Mouse (Mus musculus) C2C12 (cell line): ENCODE results near the gene Kcnd3. TPM values are rescaled to one million over a fixed set of nuclear protein-coding genes. Genes with fewer than 3 reads are reported as not detected.

Source experiments
- H3K27me3 ChIP-seq: one replicate; pipeline ENCODE4 v1.6.1; 2011; ENCODE audit not compliant: control insufficient read depth, insufficient read depth, insufficient read length
- H3K36me3 ChIP-seq: one replicate; pipeline ENCODE4 v1.6.1; 2011; ENCODE audit not compliant: control insufficient read depth, insufficient read depth
- H3K4me3 ChIP-seq: one replicate; pipeline ENCODE4 v1.5.1; 2011; ENCODE audit warnings: mild to moderate bottlenecking, control low read depth; ENCODE audit not compliant: poor library complexity, insufficient read depth, severe bottlenecking
- H3K79me2 ChIP-seq: one replicate; pipeline ENCODE4 v1.6.1; 2011; ENCODE audit not compliant: control insufficient read depth, insufficient read depth
- H3K79me3 ChIP-seq: one replicate; pipeline ENCODE4 v1.6.1; 2011; ENCODE audit warnings: low read depth, control low read depth
- H3ac ChIP-seq: one replicate; pipeline ENCODE3; 2011; ENCODE audit warnings: low read depth; ENCODE audit not compliant: control insufficient read depth, insufficient read length
- CEBPB ChIP-seq: IDR thresholded peaks from one replicate; pipeline ENCODE4 v1.6.1; 2011; ENCODE audit warnings: low read depth, mild to moderate bottlenecking, control low read depth, moderate library complexity
- CTCF ChIP-seq: IDR thresholded peaks from one replicate; pipeline ENCODE4 v1.5.1; 2011; ENCODE audit not compliant: control insufficient read depth, insufficient read depth, insufficient read length
- FOSL1 ChIP-seq: IDR thresholded peaks from one replicate; pipeline ENCODE4 v1.8.0; 2011; ENCODE audit warnings: mild to moderate bottlenecking, low read length; ENCODE audit not compliant: poor library complexity, insufficient read depth, severe bottlenecking
- MAX ChIP-seq: IDR thresholded peaks from one replicate; pipeline ENCODE4 v1.6.1; 2011; ENCODE audit warnings: mild to moderate bottlenecking, control low read depth
- MYOD1 ChIP-seq: IDR thresholded peaks from one replicate; pipeline ENCODE4 v1.6.1; 2011; ENCODE audit warnings: low read depth; ENCODE audit not compliant: control insufficient read depth, insufficient read length
- MYOG ChIP-seq: IDR thresholded peaks from one replicate; pipeline ENCODE4 v1.6.1; 2011; ENCODE audit not compliant: control insufficient read depth, insufficient read length; ENCODE audit errors: extremely low read depth
- USF1 ChIP-seq: IDR thresholded peaks from one replicate; pipeline ENCODE4 v1.6.1; 2011; ENCODE audit warnings: low read depth, mild to moderate bottlenecking, control low read depth, moderate library complexity
- polyA plus RNA-seq: library from polyadenylated mRNA; unstranded; fragments of >200 nt; fragmentation: generic; extraction: Trizol; gene quantifications from one replicate; pipeline ENCODE4 v1.2.1, GENCODE M21; 2012; ENCODE audit warnings: missing spikeins

Gene Kcnd3
- polyA plus RNA-seq, 1 experiment, result 0.01 TPM

GRCm38 (mm10) chr3:105687324-105688060 lies 235.4 kb downstream of the Kcnd3 start, which contains the start of gene Ddx20:
Gene Ddx20, minus strand, starts transcription at chr3:105687574.
- peak within 1 kb of the TSS; percentile 83 for H3K4me3 ChIP-seq
- peaks cover 24% of the 10 kb centered on the region for H3K36me3 ChIP-seq
- peak within 1 kb of the TSS; percentile 98 for H3ac ChIP-seq
- peaks cover 24% of the 10 kb centered on the region for H3K79me2 ChIP-seq
- peaks cover 20% of the 10 kb centered on the region for H3K79me3 ChIP-seq
- no peak for TF ChIP-seq USF1
- peak; percentile 98 for TF ChIP-seq CTCF
- TF ChIP-seq MAX, result peak; percentile 14
- TF ChIP-seq FOSL1, result no peak
- TF ChIP-seq CEBPB, result no peak
- no peak for TF ChIP-seq MYOG
- H3K27me3 ChIP-seq, result no peaks in the 10 kb centered on the region

DNA sequence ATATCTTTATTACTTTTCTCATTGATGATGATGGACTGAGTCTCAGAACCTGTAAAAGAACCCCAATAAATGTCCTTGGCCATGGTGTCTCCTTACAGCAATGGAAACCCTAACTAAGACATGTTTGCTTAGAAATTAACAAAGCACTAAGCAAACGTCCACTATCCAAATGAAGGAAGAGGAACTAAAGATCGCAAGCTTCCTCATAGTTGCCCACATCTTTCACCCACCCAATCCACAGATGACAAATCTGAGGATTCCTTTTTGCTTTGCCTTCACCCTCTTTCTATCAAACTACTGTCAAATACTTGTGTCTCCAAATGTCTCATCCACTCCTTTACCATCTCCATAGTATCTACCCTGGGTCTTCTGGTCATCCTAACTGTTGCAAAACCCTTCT lies 236.4 kb downstream of the Kcnd3 start:
- H3K79me2 ChIP-seq, result peaks cover 24% of the 10 kb centered on the region
- no peak overlapping the region for H3ac ChIP-seq
- TF ChIP-seq MAX (no peak), USF1 (no peak), CTCF (no peak), MYOG (no peak), MYOD1 (no peak), CEBPB (no peak), FOSL1 (no peak)
- H3K79me3 ChIP-seq, result peaks cover 20% of the 10 kb centered on the region
- H3K4me3 ChIP-seq, result no peak overlapping the region
- peaks cover 10% of the 10 kb centered on the region for H3K27me3 ChIP-seq
- peaks cover 14% of the 10 kb centered on the region for H3K36me3 ChIP-seq

- TF ChIP-seq FOSL1 (no peak), MYOD1 (no peak), USF1 (no peak), CEBPB (no peak), MAX (no peak), CTCF (no peak), MYOG (no peak)
- no peaks in the 10 kb centered on the region for H3K36me3 ChIP-seq
- no peak overlapping the region for H3K4me3 ChIP-seq
- no peaks in the 10 kb centered on the region for H3K79me3 ChIP-seq
- no peak overlapping the region for H3ac ChIP-seq
- H3K27me3 ChIP-seq, result peaks cover 40% of the 10 kb centered on the region
- H3K79me2 ChIP-seq, result no peaks in the 10 kb centered on the region
These were observed 241.4 kb downstream of the Kcnd3 start for GRCm38 (mm10) chr3:105693327-105694080.

- no peaks in the 10 kb centered on the region for H3K79me2 ChIP-seq
- H3K27me3 ChIP-seq, result peaks cover 40% of the 10 kb centered on the region
- TF ChIP-seq MYOG (no peak), MYOD1 (no peak), FOSL1 (no peak), CEBPB (no peak), CTCF (no peak), MAX (no peak), USF1 (no peak)
- H3K36me3 ChIP-seq, result no peaks in the 10 kb centered on the region
- H3K79me3 ChIP-seq, result no peaks in the 10 kb centered on the region
- no peak overlapping the region for H3K4me3 ChIP-seq
- H3ac ChIP-seq, result no peak overlapping the region
These were observed 243.6 kb downstream of the Kcnd3 start for GRCm38 (mm10) chr3:105695476-105696386.

DNA sequence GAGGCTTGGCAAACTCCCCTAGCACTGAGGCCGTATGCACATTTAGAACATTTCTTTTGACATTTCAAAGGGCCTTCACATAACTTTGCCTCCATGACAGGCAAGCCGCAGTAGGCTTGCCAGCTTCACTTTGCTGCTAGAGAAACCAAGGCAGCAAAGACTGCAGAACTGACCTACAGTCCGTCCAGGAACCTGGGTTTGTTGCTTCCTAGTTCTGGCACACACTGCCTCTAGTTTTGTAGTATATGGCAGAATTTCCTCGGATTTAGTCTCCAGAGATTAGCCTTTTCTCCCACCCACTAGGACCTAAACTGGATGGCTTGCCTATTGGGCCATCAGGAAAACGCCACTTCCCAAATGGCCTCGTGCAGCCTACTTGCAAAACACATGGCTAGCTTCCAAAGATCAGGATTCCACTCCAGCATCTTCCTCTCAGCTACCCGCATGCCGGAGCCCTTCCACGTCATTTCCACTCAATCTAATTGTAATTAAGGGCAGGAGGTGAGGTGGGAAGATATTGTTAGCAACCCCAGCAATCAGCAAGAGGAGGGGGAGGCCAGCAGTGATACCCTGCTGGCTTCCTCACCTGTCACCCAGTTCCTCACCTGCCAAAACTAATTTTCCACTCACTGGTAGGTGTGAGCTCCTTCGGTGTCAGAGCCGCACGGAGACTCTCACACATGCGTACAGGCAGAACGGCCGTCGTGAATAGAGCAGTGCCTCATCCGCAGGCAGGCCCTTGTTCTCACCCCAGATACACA lies 244.4 kb downstream of the Kcnd3 start:
- TF ChIP-seq MAX, result no peak

More for the DNA sequence above, 244.4 kb downstream of the Kcnd3 start:
- H3K4me3 ChIP-seq, result no peak overlapping the region
- no peaks in the 10 kb centered on the region for H3K79me3 ChIP-seq
- peaks cover 40% of the 10 kb centered on the region for H3K27me3 ChIP-seq
- H3K79me2 ChIP-seq, result no peaks in the 10 kb centered on the region
- H3ac ChIP-seq, result no peak overlapping the region
- H3K36me3 ChIP-seq, result no peaks in the 10 kb centered on the region
